Mouse (Mus musculus): Measurements from ENCODE around the gene Gm49380. TPM values are rescaled to one million over a fixed set of nuclear protein-coding genes. Genes with fewer than 3 reads are reported as not detected.

Gene Gm49380
- total and polyA plus RNA-seq, 2 experiments, result 0.09 TPM; not detected in 1

GRCm38 (mm10) chr9:44067241-44067959 is 45.9 kb downstream of the Gm49380 start:
- Histone ChIP-seq H3K4me3 (ENCODE audit: insufficient read depth, low read depth, low read length) (peak overlapping the region; percentile 84), H3K36me3 (ENCODE audit: control insufficient read depth, insufficient read depth, low read length) (no peaks in the 10 kb centered on the region), H3K79me2 (ENCODE audit: control insufficient read depth, insufficient read depth, low read length) (no peaks in the 10 kb centered on the region), H3K4me1 (ENCODE audit: control insufficient read depth, insufficient read depth, low read length) (no peaks in the 10 kb centered on the region), H3K27me3 (ENCODE audit: control insufficient read depth, insufficient read depth, low read length) (no peaks in the 10 kb centered on the region), H3K9ac (ENCODE audit: low read depth, low read length) (peak overlapping the region; percentile 87), H3K27ac (replicated peaks; ENCODE audit: insufficient read depth, low read depth, low read length) (peak overlapping the region; percentile 56)
- WGBS, result 8% methylated on average over 15 of the region's 15 CpGs
- TF ChIP-seq POLR2A (IDR thresholded peaks at IDR 0.05; ENCODE audit: extremely low read depth, insufficient read depth, low read length), result no peak
- TF ChIP-seq CTCF (IDR thresholded peaks at IDR 0.05; ENCODE audit: low read depth, low read length), result no peak
- DNase-seq (ENCODE audit: extremely low read depth, low read depth, low spot score), result peak; percentile 45

- Histone ChIP-seq H3K4me1 (ENCODE audit: control insufficient read depth, insufficient read depth, low read length) (no peaks in the 10 kb centered on the region), H3K36me3 (ENCODE audit: control insufficient read depth, insufficient read depth, low read length) (no peaks in the 10 kb centered on the region), H3K79me2 (ENCODE audit: control insufficient read depth, insufficient read depth, low read length) (no peaks in the 10 kb centered on the region), H3K27me3 (ENCODE audit: control insufficient read depth, insufficient read depth, low read length) (no peaks in the 10 kb centered on the region), H3K4me3 (ENCODE audit: insufficient read depth, low read depth, low read length) (peak within 1 kb of the TSS; percentile 84), H3K27ac (replicated peaks; ENCODE audit: insufficient read depth, low read depth, low read length) (peak within 1 kb of the TSS; percentile 56), H3K9ac (ENCODE audit: low read depth, low read length) (peak within 1 kb of the TSS; percentile 87)
- DNase-seq (ENCODE audit: extremely low read depth, low read depth, low spot score), result peak; percentile 88
- under 1% methylated on average over 38 of the region's 38 CpGs for WGBS
- TF ChIP-seq POLR2A (IDR thresholded peaks at IDR 0.05; ENCODE audit: extremely low read depth, insufficient read depth, low read length) (peak; percentile 41; the same call in 1 of the 2 replicates), CTCF (IDR thresholded peaks at IDR 0.05; ENCODE audit: low read depth, low read length) (peak; percentile 75)
These were observed 46.5 kb downstream of the Gm49380 start, which contains the start of gene Usp2 for GRCm38 (mm10) chr9:44066785-44067225. Usp2 (plus strand) TSS chr9:44067021.

GRCm38 (mm10) chr9:44065177-44065576 is 48.1 kb downstream of the Gm49380 start:
- Histone ChIP-seq H3K9ac (ENCODE audit: low read depth, low read length) (no peak overlapping the region), H3K27me3 (ENCODE audit: control insufficient read depth, insufficient read depth, low read length) (no peaks in the 10 kb centered on the region), H3K4me1 (ENCODE audit: control insufficient read depth, insufficient read depth, low read length) (no peaks in the 10 kb centered on the region), H3K79me2 (ENCODE audit: control insufficient read depth, insufficient read depth, low read length) (no peaks in the 10 kb centered on the region), H3K36me3 (ENCODE audit: control insufficient read depth, insufficient read depth, low read length) (no peaks in the 10 kb centered on the region), H3K4me3 (ENCODE audit: insufficient read depth, low read depth, low read length) (no peak overlapping the region), H3K27ac (replicated peaks; ENCODE audit: insufficient read depth, low read depth, low read length) (no peak overlapping the region)
- TF ChIP-seq CTCF (IDR thresholded peaks at IDR 0.05; ENCODE audit: low read depth, low read length) (0 out of 2 replicates have a peak, but pooled peaks have one; percentile 4), POLR2A (IDR thresholded peaks at IDR 0.05; ENCODE audit: extremely low read depth, insufficient read depth, low read length) (no peak)
- DNase-seq (ENCODE audit: extremely low read depth, low read depth, low spot score), result no peak
- 26% methylated on average over 1 of the region's 1 CpGs for WGBS

GRCm38 (mm10) chr9:44058606-44059005 is 54.7 kb downstream of the Gm49380 start:
- H3K27ac ChIP-seq (replicated peaks; ENCODE audit: insufficient read depth, low read depth, low read length), result no peak overlapping the region
- no peak overlapping the region for H3K9ac ChIP-seq (ENCODE audit: low read depth, low read length)
- DNase-seq (ENCODE audit: extremely low read depth, low read depth, low spot score), result no peak
- TF ChIP-seq CTCF (IDR thresholded peaks at IDR 0.05; ENCODE audit: low read depth, low read length), result no peak
- TF ChIP-seq POLR2A (IDR thresholded peaks at IDR 0.05; ENCODE audit: extremely low read depth, insufficient read depth, low read length), result no peak
- H3K79me2 ChIP-seq (ENCODE audit: control insufficient read depth, insufficient read depth, low read length), result no peaks in the 10 kb centered on the region
- no peak overlapping the region for H3K4me3 ChIP-seq (ENCODE audit: insufficient read depth, low read depth, low read length)
- no peaks in the 10 kb centered on the region for H3K36me3 ChIP-seq (ENCODE audit: control insufficient read depth, insufficient read depth, low read length)
- H3K4me1 ChIP-seq (ENCODE audit: control insufficient read depth, insufficient read depth, low read length), result no peaks in the 10 kb centered on the region
- WGBS, result 80% methylated on average over 6 of the region's 6 CpGs
- H3K27me3 ChIP-seq (ENCODE audit: control insufficient read depth, insufficient read depth, low read length), result peaks cover 2% of the 10 kb centered on the region; the same call in 1 of the 2 replicates

- Histone ChIP-seq H3K79me2 (ENCODE audit: control insufficient read depth, insufficient read depth, low read length) (no peaks in the 10 kb centered on the region), H3K9ac (ENCODE audit: low read depth, low read length) (no peak overlapping the region), H3K27ac (replicated peaks; ENCODE audit: insufficient read depth, low read depth, low read length) (no peak overlapping the region), H3K4me3 (ENCODE audit: insufficient read depth, low read depth, low read length) (no peak overlapping the region), H3K36me3 (ENCODE audit: control insufficient read depth, insufficient read depth, low read length) (no peaks in the 10 kb centered on the region), H3K27me3 (ENCODE audit: control insufficient read depth, insufficient read depth, low read length) (peaks cover 2% of the 10 kb centered on the region; the same call in 1 of the 2 replicates), H3K4me1 (ENCODE audit: control insufficient read depth, insufficient read depth, low read length) (no peaks in the 10 kb centered on the region)
- no peak for DNase-seq (ENCODE audit: extremely low read depth, low read depth, low spot score)
- 57% methylated on average over 1 of the region's 1 CpGs for WGBS
- TF ChIP-seq POLR2A (IDR thresholded peaks at IDR 0.05; ENCODE audit: extremely low read depth, insufficient read depth, low read length) (no peak), CTCF (IDR thresholded peaks at IDR 0.05; ENCODE audit: low read depth, low read length) (no peak)
These were observed 59.4 kb downstream of the Gm49380 start for GRCm38 (mm10) chr9:44053936-44054335.

GRCm38 (mm10) chr9:44052855-44053254 is 60.4 kb downstream of the Gm49380 start:
- Histone ChIP-seq H3K36me3 (ENCODE audit: control insufficient read depth, insufficient read depth, low read length) (no peaks in the 10 kb centered on the region), H3K27ac (replicated peaks; ENCODE audit: insufficient read depth, low read depth, low read length) (no peak overlapping the region), H3K79me2 (ENCODE audit: control insufficient read depth, insufficient read depth, low read length) (no peaks in the 10 kb centered on the region), H3K4me1 (ENCODE audit: control insufficient read depth, insufficient read depth, low read length) (no peaks in the 10 kb centered on the region), H3K9ac (ENCODE audit: low read depth, low read length) (no peak overlapping the region), H3K4me3 (ENCODE audit: insufficient read depth, low read depth, low read length) (no peak overlapping the region), H3K27me3 (ENCODE audit: control insufficient read depth, insufficient read depth, low read length) (no peaks in the 10 kb centered on the region)
- whole genome bisulfite sequencing, result 77% methylated on average over 3 of the region's 3 CpGs
- TF ChIP-seq POLR2A (IDR thresholded peaks at IDR 0.05; ENCODE audit: extremely low read depth, insufficient read depth, low read length) (no peak), CTCF (IDR thresholded peaks at IDR 0.05; ENCODE audit: low read depth, low read length) (no peak)
- DNase-seq (ENCODE audit: extremely low read depth, low read depth, low spot score), result no peak

Measured in liver, adult 2 months (tissue).